Mouse (Mus musculus) splenic B cell, adult 2 months (primary cell): ENCODE data around the gene Cd72.

Experiments
- DNase-seq: peaks from one replicate; pipeline ENCODE4 v3.0.0-alpha.2; 2011; ENCODE audit warnings: low read depth, low spot score
- H3K27me3 ChIP-seq: 2 replicates; pipeline ENCODE4 v1.6.1; 2012; ENCODE audit warnings: mild to moderate bottlenecking, low read length, moderate library complexity, mixed read lengths; ENCODE audit not compliant: control insufficient read depth, poor library complexity, insufficient read depth, severe bottlenecking
- H3K36me3 ChIP-seq: 2 replicates; pipeline ENCODE4 v1.6.1; 2012; ENCODE audit warnings: mild to moderate bottlenecking, low read length, moderate library complexity, mixed read lengths; ENCODE audit not compliant: control insufficient read depth, poor library complexity, insufficient read depth, severe bottlenecking

Gene Cd72

DNA sequence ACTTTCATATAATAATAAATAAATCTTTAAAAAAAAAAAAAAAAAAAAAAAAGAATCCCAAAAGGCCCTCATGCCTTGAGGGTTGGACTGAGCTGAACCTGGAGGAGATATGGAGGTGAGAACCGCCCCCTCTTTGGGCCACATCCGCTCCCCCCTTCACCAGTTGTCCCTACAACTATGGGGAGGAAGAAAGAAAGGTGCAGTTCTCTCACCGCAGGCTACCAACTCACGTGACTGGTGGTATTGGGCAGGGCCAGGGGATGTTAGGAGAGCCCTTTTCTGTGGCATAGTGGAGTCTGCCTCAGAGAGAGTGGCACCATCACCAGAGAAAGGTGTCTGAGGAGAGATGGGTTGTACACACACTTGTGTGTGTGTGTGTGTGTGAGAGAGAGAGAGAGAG is 2.0 kb upstream of the Cd72 start:
- peak; percentile 83 for DNase-seq
- no peaks in the 10 kb centered on the region for H3K27me3 ChIP-seq
- H3K36me3 ChIP-seq, result peaks cover 1% of the 10 kb centered on the region; the same call in 1 of the 2 replicates

DNA sequence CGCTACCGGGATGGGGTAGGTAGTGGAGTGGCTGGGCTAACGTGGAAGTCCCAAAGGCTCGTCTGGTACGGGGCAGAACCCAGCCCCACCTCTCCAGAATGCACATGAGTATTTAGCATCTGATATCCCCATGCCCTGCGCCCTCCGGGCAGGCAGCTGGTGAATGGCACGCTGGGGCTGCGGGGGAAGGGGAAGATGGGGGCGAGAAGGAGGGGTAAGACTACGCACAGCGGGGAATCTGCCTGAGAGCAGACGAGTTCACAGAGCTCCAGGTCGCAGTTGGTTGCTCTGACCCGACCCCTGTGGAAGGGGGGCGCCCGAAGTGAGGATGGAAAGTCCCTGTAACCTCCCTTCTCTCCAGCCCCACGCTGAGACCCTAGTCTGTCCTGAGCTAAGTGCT is 1.0 kb downstream of the Cd72 start:
- peak; percentile 56 for DNase-seq
- H3K36me3 ChIP-seq, result peaks cover 13% of the 10 kb centered on the region; the same call in 1 of the 2 replicates
- no peaks in the 10 kb centered on the region for H3K27me3 ChIP-seq

DNA sequence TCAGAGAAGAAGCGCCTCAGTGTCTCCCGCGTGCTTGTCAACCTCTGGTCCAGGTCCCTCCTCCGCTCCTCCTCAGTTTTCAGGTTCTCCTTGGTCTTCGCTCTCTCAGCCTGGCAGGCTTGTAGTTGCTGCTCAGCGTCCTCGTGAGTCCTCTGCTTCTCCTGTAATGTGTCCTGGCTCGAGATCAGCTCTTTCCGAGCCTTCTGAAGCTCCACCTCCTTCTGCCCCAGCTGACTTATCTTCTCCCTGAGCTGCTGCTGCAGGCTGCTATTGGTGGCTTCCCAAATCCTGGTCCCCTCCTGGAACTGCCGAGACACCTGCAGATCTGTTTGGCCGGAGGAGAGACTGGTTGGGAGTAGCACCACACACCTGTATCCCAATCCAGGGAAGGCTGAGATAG is 2.1 kb downstream of the Cd72 start:
- H3K36me3 ChIP-seq, result peaks cover 18% of the 10 kb centered on the region
- H3K27me3 ChIP-seq, result no peaks in the 10 kb centered on the region
- DNase-seq, result no peak

DNA sequence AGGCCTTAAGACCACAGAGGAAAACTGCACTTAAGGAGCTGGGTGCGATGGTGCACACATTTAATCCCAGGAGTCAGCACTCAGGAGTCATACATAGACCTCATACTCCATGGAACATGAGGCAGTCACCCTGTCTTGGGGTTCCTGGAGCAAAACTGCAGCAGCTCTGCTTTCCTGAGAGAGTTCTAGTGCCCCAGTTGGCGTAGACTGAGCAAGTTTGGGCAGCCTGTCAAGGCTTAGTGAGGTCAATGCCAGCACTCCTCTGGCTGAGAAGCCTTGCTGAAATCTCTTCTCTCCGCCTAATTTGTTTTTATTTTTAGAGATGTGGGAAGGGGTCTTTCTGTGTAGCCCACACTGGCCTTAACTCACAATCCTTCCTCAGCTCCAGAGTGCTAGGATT is 5.9 kb downstream of the Cd72 start:
- no peak for DNase-seq

DNA sequence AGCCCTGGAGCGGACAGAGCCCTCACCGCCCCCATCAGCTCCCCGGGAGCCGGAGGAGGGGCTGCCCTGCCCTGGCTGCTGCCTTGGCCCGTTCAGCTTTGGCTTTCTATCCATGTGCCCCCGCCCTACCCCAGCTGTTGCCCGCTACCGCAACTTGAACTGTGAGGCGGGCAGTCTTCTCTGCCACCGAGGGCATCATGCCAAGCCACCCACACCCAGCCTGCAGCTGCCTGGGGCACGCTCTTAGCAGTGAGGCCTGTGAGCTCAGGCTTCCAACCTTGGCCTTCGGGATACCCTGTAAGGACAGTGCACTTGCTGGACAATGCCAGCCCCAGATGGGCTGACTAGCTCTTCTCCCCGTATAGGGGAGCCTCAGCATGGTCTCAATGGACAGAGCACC is 7.2 kb downstream of the Cd72 start:
- DNase-seq, result no peak
- Histone ChIP-seq H3K36me3 (peaks cover 19% of the 10 kb centered on the region), H3K27me3 (no peaks in the 10 kb centered on the region)

More for the DNA sequence above, 5.9 kb downstream of the Cd72 start:
- H3K36me3 ChIP-seq, result peaks cover 20% of the 10 kb centered on the region
- H3K27me3 ChIP-seq, result no peaks in the 10 kb centered on the region

DNA sequence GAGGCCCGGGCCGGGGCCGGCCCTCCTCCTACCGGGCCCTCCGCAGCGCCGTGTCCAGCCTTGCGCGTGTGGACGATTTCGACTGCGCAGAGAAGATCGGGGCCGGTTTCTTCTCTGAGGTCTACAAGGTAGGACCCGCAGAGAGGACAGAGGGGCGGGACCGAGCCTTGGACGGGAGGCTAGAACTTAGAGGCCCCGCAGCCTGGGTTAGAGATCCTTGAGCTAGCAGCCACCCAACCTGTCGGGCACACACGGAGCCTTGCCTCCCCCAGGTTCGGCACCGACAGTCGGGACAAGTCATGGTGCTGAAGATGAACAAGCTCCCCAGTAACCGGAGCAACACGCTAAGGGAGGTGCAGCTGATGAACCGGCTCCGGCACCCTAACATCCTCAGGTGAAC is 10.9 kb downstream of the Cd72 start:
- no peaks in the 10 kb centered on the region for H3K27me3 ChIP-seq
- DNase-seq, result no peak
- peaks cover 8% of the 10 kb centered on the region for H3K36me3 ChIP-seq

DNA sequence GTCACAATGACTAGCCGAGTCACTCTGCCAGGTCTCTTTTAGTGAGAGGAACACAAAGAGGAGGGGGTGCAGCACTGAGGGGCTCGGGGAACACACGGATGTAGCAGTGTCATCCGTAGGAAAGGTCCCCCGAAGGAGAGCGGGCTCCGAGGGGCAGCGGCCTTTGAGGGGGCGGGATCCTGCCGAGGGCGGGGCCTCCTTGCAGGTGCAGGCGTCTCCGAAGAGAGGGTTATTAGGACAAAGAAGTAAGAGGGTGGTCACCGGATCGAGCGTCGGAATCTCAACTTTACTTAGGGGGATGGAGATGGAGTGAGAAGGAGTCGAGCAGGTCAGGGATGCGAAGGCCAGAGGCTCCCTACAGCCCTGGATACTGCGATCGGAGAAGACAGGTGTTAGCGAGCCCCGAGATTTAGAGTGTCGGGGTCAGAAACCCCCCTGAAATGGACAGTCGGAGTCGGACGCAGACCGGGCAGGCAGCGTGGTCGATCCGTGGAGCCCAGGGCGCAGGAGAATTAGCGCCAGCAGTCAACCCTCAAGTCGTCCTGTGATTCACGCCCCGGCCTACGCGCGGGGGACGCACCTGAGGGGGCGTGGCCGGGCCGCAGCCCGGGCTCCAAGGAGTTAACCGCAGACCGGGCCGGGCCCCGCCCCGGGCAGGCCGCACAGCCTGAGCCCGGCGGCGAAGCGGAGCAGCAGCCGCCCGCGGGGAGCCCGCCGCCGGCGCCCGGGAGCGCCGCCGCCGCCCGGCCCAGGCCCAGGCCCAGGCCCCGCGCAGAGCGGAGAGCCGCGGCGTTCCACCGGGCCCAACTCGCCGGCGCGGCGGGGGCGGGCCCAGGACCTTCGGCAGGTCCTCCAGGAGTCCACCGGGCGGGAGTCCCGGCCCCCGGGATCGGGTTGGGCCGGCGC is 11.7 kb downstream of the Cd72 start:
- Histone ChIP-seq H3K27me3 (no peaks in the 10 kb centered on the region), H3K36me3 (peaks cover 2% of the 10 kb centered on the region; the same call in 1 of the 2 replicates)
- DNase-seq, result peak; percentile 91

DNA sequence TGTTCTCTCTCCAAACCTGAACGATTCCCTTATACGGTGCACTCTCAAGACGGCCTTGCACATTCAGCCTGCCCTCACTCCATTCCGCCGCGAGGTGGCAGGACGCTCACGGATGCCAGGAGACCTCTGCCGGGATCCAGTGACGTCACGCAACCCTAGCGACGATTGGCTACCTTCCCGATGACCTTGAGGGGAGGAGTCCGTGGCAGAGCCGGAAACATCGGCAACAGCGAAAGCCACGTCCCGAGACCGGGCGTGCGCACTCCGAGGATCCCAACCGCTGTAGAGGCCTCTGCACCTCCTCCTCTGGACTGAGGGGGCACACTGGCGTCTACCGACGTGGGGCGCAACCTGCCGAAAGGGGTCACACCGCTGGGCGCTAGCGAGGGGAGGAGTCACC is 12.4 kb downstream of the Cd72 start:
- no peaks in the 10 kb centered on the region for H3K27me3 ChIP-seq
- H3K36me3 ChIP-seq, result peaks cover 2% of the 10 kb centered on the region; the same call in 1 of the 2 replicates
- DNase-seq, result peak; percentile 100

DNA sequence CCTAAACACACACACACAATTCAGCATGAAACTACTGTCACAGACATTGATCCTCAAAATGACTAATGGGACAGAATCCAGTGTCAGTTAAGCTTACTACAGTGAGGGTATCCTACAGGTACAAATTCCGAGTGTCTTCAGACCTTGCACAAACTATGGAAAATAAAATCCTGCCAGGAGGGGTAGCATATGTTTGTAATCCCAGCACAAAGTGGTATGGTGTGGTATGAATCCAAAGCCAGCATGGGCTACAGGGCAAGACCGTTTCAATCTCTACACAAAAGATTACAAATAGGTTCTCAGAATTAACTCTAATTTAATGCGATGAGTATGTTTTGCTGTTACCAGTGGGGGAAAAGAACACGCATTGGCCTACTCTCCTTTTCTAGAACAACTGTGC is 12.8 kb downstream of the Cd72 start, which contains the start of gene Tesk1:
Gene Tesk1, plus strand, starts transcription at position 301 of the 400 bp plus-strand sequence.
- no peak for DNase-seq
- peaks cover 2% of the 10 kb centered on the region; the same call in 1 of the 2 replicates for H3K36me3 ChIP-seq

DNA sequence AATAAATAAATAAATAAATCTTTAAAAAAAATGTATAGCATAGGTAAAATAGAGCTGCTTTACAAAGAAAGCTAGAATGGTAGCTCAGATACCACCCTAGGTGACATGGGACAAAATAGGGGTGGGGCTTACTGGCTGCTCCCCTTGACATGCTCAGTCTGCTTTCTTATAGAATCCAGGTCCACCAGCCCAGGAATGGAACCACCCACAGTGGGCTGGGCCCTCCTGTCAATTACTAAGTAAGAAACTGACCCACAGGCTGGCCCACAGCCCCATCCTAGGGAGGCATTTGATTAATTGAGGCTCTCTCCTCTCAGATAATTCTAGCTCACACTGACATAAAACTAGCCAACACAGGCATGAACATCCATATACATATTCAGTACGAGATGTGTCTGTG is 21.6 kb downstream of the Cd72 start:
- Histone ChIP-seq H3K27me3 (no peaks in the 10 kb centered on the region), H3K36me3 (no peaks in the 10 kb centered on the region)
- DNase-seq, result no peak

More for the DNA sequence above, 12.8 kb downstream of the Cd72 start, which contains the start of gene Tesk1:
- H3K27me3 ChIP-seq, result no peaks in the 10 kb centered on the region

DNA sequence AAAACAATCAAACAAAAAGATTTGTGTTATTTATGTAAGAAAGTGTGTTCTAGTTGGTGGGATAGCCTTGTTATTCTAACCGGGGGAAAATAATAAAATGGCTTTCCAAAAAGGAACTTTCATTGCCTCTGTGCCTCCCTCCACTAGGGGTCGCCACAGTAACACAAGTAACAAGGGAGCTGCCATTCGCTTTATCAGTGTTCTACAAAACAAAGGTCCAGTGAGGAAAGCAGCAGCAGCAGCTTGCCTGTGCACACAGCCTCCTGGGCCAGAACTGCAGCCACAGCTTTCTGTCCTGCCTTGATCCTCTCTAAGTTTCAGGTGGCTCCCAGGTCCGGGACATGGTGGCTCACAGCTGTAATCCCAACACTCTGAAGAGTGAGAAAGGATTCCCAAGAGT is 22.7 kb downstream of the Cd72 start:
- Histone ChIP-seq H3K36me3 (no peaks in the 10 kb centered on the region), H3K27me3 (no peaks in the 10 kb centered on the region)
- DNase-seq, result peak; percentile 91

DNA sequence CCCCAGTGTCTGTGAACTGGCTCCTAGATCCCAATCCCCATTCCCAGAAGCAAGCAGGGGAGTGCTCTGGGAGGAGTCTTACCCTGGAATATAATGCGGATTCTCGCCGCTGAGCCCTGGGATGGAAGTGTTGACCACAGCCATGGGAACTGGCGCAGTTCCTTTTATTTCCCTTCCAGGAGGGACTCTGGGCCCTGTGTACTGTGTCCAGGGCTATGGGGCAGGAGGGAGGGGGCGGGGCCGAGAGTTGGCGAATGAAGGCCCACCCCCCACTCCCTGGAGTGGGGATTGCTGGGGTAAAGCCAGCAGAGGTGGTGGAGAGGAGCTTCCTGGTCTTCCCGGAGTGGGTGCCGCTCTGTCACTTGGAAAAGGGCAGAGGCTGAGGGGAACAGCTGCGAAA is 25.5 kb downstream of the Cd72 start, which contains the start of gene Fam166b:
Gene Fam166b, minus strand, starts transcription at position 189 of the 400 bp plus-strand sequence.
- DNase-seq, result no peak
- Histone ChIP-seq H3K36me3 (no peaks in the 10 kb centered on the region), H3K27me3 (no peaks in the 10 kb centered on the region)

DNA sequence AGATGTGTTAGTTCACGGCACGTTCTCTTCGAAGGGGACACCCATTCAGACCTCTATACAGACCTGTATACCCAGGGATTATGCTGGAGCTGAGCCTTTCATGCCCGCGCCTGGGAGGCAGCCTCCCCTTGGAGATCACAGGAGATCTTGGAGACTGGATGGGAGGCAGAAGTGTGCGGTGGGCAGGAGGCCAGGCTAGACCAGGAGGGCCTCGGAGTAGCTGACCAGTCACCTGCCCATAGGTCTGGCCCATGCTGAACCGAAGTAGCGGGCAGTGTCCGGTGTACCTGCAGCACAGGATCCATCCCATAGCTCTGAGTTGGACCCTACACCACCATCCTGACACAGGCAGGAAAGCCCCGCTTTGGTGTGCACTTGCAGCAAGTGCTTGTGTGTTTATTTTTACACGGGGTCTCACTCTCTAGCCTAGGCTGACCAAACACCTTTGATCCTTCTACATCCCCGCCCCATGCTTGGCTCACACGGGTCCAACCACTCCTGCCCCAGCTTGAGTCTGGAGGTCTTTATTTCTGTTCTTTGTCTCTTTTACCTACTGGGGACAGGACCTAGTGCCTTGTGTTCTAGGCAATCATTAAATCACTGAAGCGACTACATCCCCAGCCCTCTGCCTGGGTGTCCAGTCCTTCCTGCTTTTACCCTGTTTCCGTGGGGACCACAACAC is 26.1 kb downstream of the Cd72 start:
- Histone ChIP-seq H3K36me3 (no peaks in the 10 kb centered on the region), H3K27me3 (no peaks in the 10 kb centered on the region)
- DNase-seq, result no peak

DNA sequence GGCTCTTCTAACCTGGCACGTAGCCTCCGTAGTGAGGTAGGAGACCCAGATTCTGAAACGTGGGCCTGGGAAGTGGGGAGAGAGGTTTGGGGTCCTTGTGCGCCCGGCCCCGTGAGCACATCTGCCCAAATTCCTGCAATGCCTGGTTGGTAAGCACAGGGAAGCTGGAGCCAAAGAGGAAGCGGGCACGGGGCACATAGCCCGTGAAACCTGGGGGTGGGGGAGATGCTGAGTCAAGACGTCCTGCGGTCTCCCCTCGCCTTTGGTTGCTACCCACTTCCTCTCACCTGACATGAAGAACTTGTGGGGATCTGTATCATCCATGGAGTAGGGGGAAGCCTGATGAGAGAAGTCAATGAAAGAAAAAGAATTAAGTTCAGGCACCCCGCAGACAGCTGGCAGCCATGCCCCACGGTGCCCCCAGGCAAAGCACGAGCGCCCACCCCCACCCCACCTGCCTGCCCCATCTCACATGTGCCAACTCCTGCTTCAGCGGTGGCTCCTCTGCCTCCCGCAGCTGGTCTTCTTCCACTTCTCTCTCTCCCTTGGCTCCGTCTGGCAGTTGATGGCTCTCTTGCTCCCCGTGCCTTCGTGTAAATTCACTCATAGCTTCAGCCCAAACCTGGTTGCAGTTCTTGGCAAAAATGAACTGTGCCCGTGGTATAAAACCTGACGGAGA is 26.8 kb downstream of the Cd72 start:
- Histone ChIP-seq H3K36me3 (no peaks in the 10 kb centered on the region), H3K27me3 (no peaks in the 10 kb centered on the region)
- DNase-seq, result peak; percentile 52
